Mouse (Mus musculus) retina, postnatal 1 day (tissue): ENCODE results near the gene Cnn3.

Experiments
- DNase-seq: peaks from one replicate; pipeline ENCODE4 v3.0.0-alpha.2; 2012

Gene Cnn3

GRCm38 (mm10) chr3:121425861-121426620, at the start of gene Cnn3:
Cnn3 (plus strand) TSS chr3:121426497.
- DNase-seq: peak; percentile 98

- no peak for DNase-seq
These were observed 47.3 kb upstream of the Cnn3 start for GRCm38 (mm10) chr3:121378708-121379612.

GRCm38 (mm10) chr3:121379699-121380098, 46.6 kb upstream of the Cnn3 start:
- DNase-seq: no peak

- DNase-seq: no peak
These were observed 38.8 kb upstream of the Cnn3 start for GRCm38 (mm10) chr3:121387471-121388009.

GRCm38 (mm10) chr3:121389366-121389765, 36.9 kb upstream of the Cnn3 start:
- DNase-seq: no peak

- peak; percentile 80 for DNase-seq
These were observed 36.3 kb upstream of the Cnn3 start for GRCm38 (mm10) chr3:121389860-121390530.

- DNase-seq: no peak
These were observed 35.6 kb upstream of the Cnn3 start for GRCm38 (mm10) chr3:121390724-121391123.

GRCm38 (mm10) chr3:121395588-121396295, 30.6 kb upstream of the Cnn3 start:
- no peak for DNase-seq

GRCm38 (mm10) chr3:121396561-121396960, 29.7 kb upstream of the Cnn3 start:
- DNase-seq: no peak

GRCm38 (mm10) chr3:121397007-121397406, 29.3 kb upstream of the Cnn3 start:
- no peak for DNase-seq

GRCm38 (mm10) chr3:121401384-121401783, 24.9 kb upstream of the Cnn3 start:
- no peak for DNase-seq

GRCm38 (mm10) chr3:121402096-121402495, 24.2 kb upstream of the Cnn3 start:
- DNase-seq: no peak

- peak; percentile 23 for DNase-seq
These were observed 22.8 kb upstream of the Cnn3 start for GRCm38 (mm10) chr3:121403449-121403848.

- no peak for DNase-seq
These were observed 21.2 kb upstream of the Cnn3 start for GRCm38 (mm10) chr3:121405101-121405500.

GRCm38 (mm10) chr3:121407417-121407816, 18.9 kb upstream of the Cnn3 start:
- no peak for DNase-seq

- DNase-seq: no peak
These were observed 17.9 kb upstream of the Cnn3 start for GRCm38 (mm10) chr3:121408386-121408785.

GRCm38 (mm10) chr3:121411450-121411849, 14.8 kb upstream of the Cnn3 start:
- no peak for DNase-seq

- no peak for DNase-seq
These were observed 9.8 kb upstream of the Cnn3 start for GRCm38 (mm10) chr3:121416171-121417154.

- no peak for DNase-seq
These were observed 8.7 kb upstream of the Cnn3 start for GRCm38 (mm10) chr3:121417379-121418250.

GRCm38 (mm10) chr3:121418251-121418601, 8.1 kb upstream of the Cnn3 start:
- DNase-seq: no peak
